Mouse (Mus musculus) ES-E14 (cell line): ENCODE data around the gene Zik1. TPM values are rescaled to one million over a fixed set of nuclear protein-coding genes. Genes with fewer than 3 reads are reported as not detected.

ENCODE experiments used
- DNase-seq: peaks from one replicate; pipeline ENCODE4 v3.0.0-alpha.2; 2013; ENCODE audit warnings: low read depth, low spot score
- H3K27ac ChIP-seq: 2 replicates; pipeline ENCODE4 v1.5.1; 2012; ENCODE audit warnings: low read depth, mild to moderate bottlenecking, low read length, moderate library complexity, mixed read lengths; ENCODE audit not compliant: poor library complexity, insufficient read depth, severe bottlenecking
- H3K36me3 ChIP-seq: 2 replicates; pipeline ENCODE4 v1.6.1; 2012; ENCODE audit warnings: mild to moderate bottlenecking, low read length, moderate library complexity, mixed read lengths; ENCODE audit not compliant: control insufficient read depth, poor library complexity, insufficient read depth, severe bottlenecking
- H3K4me1 ChIP-seq, 2 experiments: fragments of 150-350 bp in 1 of 2; sonication (generic) in 1 of 2; 2 replicates each; pipeline ENCODE4 v1.6.1; 2012; ENCODE audit warnings: low read length in 2 of 2, mild to moderate bottlenecking in 1 of 2, mixed read lengths in 1 of 2; ENCODE audit not compliant: control insufficient read depth in 2 of 2, insufficient read depth in 2 of 2, poor library complexity in 1 of 2
- H3K4me3 ChIP-seq, 2 experiments: fragments of 150-350 bp in 1 of 2; sonication (generic) in 1 of 2; 2 replicates each; pipeline ENCODE4 v1.5.1; 2012; ENCODE audit warnings: low read length in 2 of 2, low read depth in 1 of 2, mild to moderate bottlenecking in 1 of 2, mixed read lengths in 1 of 2; ENCODE audit not compliant: insufficient read depth in 1 of 2, poor library complexity in 1 of 2, severe bottlenecking in 1 of 2
- H3K9ac ChIP-seq: 2 replicates; pipeline ENCODE4 v1.6.1; 2012; ENCODE audit warnings: low read depth, mild to moderate bottlenecking, low read length, mixed read lengths; ENCODE audit not compliant: poor library complexity, insufficient read depth, severe bottlenecking
- H3K9me3 ChIP-seq: fragments of 150-350 bp; sonication (generic); 2 replicates; pipeline ENCODE4 v1.6.1; 2012; ENCODE audit warnings: low read depth, mild to moderate bottlenecking, low read length; ENCODE audit not compliant: control insufficient read depth, insufficient read depth
- CHD2 ChIP-seq: IDR thresholded peaks from 2 replicates; pipeline ENCODE4 v1.6.1; 2014; ENCODE audit warnings: mild to moderate bottlenecking, low read depth, low read length, inconsistent platforms
- HCFC1 ChIP-seq: IDR thresholded peaks from 2 replicates; pipeline ENCODE4 v1.6.1; 2012; ENCODE audit warnings: low read length, inconsistent platforms, borderline replicate concordance; ENCODE audit not compliant: insufficient read depth
- MAFK ChIP-seq: IDR thresholded peaks from 2 replicates; pipeline ENCODE4 v1.6.1; 2014; ENCODE audit warnings: mild to moderate bottlenecking, low read depth, low read length, inconsistent platforms; ENCODE audit not compliant: insufficient read depth
- ZC3H11A ChIP-seq: IDR thresholded peaks from 2 replicates; pipeline ENCODE4 v1.6.1; 2012; ENCODE audit warnings: low read depth, mild to moderate bottlenecking, inconsistent platforms, low read length, borderline replicate concordance
- ZNF384 ChIP-seq: IDR thresholded peaks from 2 replicates; pipeline ENCODE4 v1.6.1; 2012; ENCODE audit warnings: low read depth, low read length, inconsistent platforms
- in situ Hi-C, 2 experiments: fragments of 600-800 bp; cut with MboI; formaldehyde crosslinking; loops; one replicate each; pipeline ENCODE4 v1.15.1; 2025; ENCODE audit warnings: low sequenced_read_pairs in 2 of 2, inconsistent platforms in 1 of 2; ENCODE audit not compliant: unreplicated experiment in 2 of 2
- total RNA-seq: library from RNA; depleted of rRNA; stranded (reverse); fragments of 300-350 nt; gene quantifications from 2 replicates; pipeline ENCODE4 v1.2.3, GENCODE M21; 2012; rRNA removed

Gene Zik1
- total RNA-seq, 1 experiment = 6.0 TPM

GRCm38 (mm10) chr7:10458166-10458565, 37.0 kb downstream of the Zik1 start:
- TF ChIP-seq HCFC1 (no peak), CHD2 (no peak), ZNF384 (no peak), MAFK (no peak), ZC3H11A (no peak)
- in situ Hi-C loops = loop anchor here in 1 of 2 experiments (10.0 kb wide), 1 partner anchor 63 kb away; no protein-coding TSS in a partner anchor
- H3K27ac ChIP-seq = no peak overlapping the region
- no peak overlapping the region for H3K9ac ChIP-seq
- H3K4me1 ChIP-seq = no peaks in the 10 kb centered on the region
- no peaks in the 10 kb centered on the region for H3K36me3 ChIP-seq
- DNase-seq = no peak
- H3K9me3 ChIP-seq = no peaks in the 10 kb centered on the region
- H3K4me3 ChIP-seq = no peak overlapping the region

GRCm38 (mm10) chr7:10443031-10443430, 52.2 kb downstream of the Zik1 start, which contains the start of gene Vmn1r67:
Gene Vmn1r67 (plus strand): TSS chr7:10443331.
- TF ChIP-seq ZC3H11A = no peak
- no peak for TF ChIP-seq HCFC1
- TF ChIP-seq MAFK = no peak
- TF ChIP-seq ZNF384 = no peak
- no peak for TF ChIP-seq CHD2
- DNase-seq = no peak
- Histone ChIP-seq H3K4me1 (no peaks in the 10 kb centered on the region), H3K27ac (no peak within 1 kb of the TSS), H3K9me3 (no peaks in the 10 kb centered on the region), H3K4me3 (no peak within 1 kb of the TSS), H3K9ac (no peak within 1 kb of the TSS), H3K36me3 (no peaks in the 10 kb centered on the region)
- in situ Hi-C loops = no loop called here

Other genes with a start within 250 kb of the Zik1 start
- gene Vmn1r66, start 217.4 kb downstream of the Zik1 start, total RNA-seq = not detected in 2 replicates
- gene Vmn1r67, start 52.1 kb downstream of the Zik1 start, total RNA-seq = not detected in 2 replicates
- not detected in 2 replicates for gene Vmn1r68, start 63.1 kb upstream of the Zik1 start, total RNA-seq
- not detected in 2 replicates for gene Vmn1r69, start 118.3 kb upstream of the Zik1 start, total RNA-seq
- gene Vmn1r70, start 136.1 kb upstream of the Zik1 start, total RNA-seq = not detected in 2 replicates
- gene Nlrp4b, start 192.4 kb upstream of the Zik1 start, total RNA-seq = not detected in 2 replicates